Mouse (Mus musculus) ES-Bruce4 (cell line): Measurements from ENCODE around the gene Gucy2g. TPM values are rescaled to one million over a fixed set of nuclear protein-coding genes. Genes with fewer than 3 reads are reported as not detected.

Experiments used
- H3K27ac ChIP-seq: 2 replicates; pipeline ENCODE4 v1.5.1; 2012; ENCODE audit warnings: low read length, inconsistent platforms; ENCODE audit not compliant: insufficient read depth
- H3K27me3 ChIP-seq: 2 replicates; pipeline ENCODE4 v1.6.1; 2012; ENCODE audit warnings: mild to moderate bottlenecking, low read length, inconsistent platforms; ENCODE audit not compliant: control insufficient read depth, poor library complexity, insufficient read depth, severe bottlenecking
- H3K36me3 ChIP-seq: 2 replicates; pipeline ENCODE4 v1.6.1; 2012; ENCODE audit warnings: inconsistent platforms, mild to moderate bottlenecking, low read length, moderate library complexity; ENCODE audit not compliant: control insufficient read depth, poor library complexity, insufficient read depth, severe bottlenecking
- H3K4me1 ChIP-seq: one replicate; pipeline ENCODE4 v1.8.1; 2011; ENCODE audit warnings: low read length; ENCODE audit not compliant: control insufficient read depth, insufficient read depth
- H3K4me3 ChIP-seq: 2 replicates; pipeline ENCODE4 v1.5.1; 2011; ENCODE audit warnings: low read depth, mild to moderate bottlenecking, low read length
- H3K9ac ChIP-seq: 2 replicates; pipeline ENCODE4 v1.6.1; 2012; ENCODE audit warnings: low read depth, mild to moderate bottlenecking, inconsistent platforms; ENCODE audit not compliant: poor library complexity, severe bottlenecking
- H3K9me3 ChIP-seq: replicated peaks from 2 replicates; pipeline ENCODE4 v1.6.1; 2012; ENCODE audit warnings: mild to moderate bottlenecking, low read length, inconsistent platforms; ENCODE audit not compliant: control insufficient read depth, poor library complexity, insufficient read depth, severe bottlenecking
- CTCF ChIP-seq: IDR thresholded peaks from one replicate; pipeline ENCODE4 v1.8.1; 2011; ENCODE audit warnings: low read depth, low read length
- EP300 ChIP-seq: IDR thresholded peaks from 2 replicates; pipeline ENCODE4 v1.6.1; 2011; ENCODE audit warnings: low read depth, low read length; ENCODE audit not compliant: insufficient read depth
- POLR2A ChIP-seq: IDR thresholded peaks from one replicate; pipeline ENCODE4 v1.8.1; 2011; ENCODE audit warnings: low read length; ENCODE audit not compliant: insufficient read depth
- polyA plus RNA-seq: library from polyadenylated mRNA; stranded (reverse); fragments of >200 nt; gene quantifications from 2 replicates; pipeline ENCODE4 v1.2.4, GENCODE M21; 2011; ENCODE audit warnings: low read depth; ENCODE audit not compliant: missing spikeins, insufficient read depth, insufficient read length

The Gucy2g gene
- polyA plus RNA-seq, 1 experiment = 0.25 TPM

DNA sequence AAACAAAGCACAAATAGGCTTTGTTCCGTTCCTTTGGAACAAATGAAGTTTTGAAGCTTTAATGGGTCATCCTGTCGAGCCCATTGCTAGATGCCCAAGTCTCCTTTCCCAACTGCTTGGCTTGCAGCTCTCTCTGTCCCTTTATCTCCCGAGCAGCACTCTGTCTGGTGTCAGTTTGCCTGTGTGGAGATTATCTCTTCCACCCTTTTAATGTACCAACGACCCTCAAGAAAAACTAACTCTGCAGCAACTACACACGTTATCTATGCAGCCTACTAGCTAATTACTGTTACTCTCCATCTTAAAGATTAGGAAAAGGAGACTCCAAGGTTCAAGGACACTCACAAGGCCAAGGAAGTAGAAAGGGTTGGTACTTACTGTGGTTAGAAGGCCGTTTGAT, 32.3 kb upstream of the Gucy2g start:
- TF ChIP-seq EP300 (no peak), POLR2A (no peak), CTCF (no peak)
- H3K27me3 ChIP-seq = no peaks in the 10 kb centered on the region

DNA sequence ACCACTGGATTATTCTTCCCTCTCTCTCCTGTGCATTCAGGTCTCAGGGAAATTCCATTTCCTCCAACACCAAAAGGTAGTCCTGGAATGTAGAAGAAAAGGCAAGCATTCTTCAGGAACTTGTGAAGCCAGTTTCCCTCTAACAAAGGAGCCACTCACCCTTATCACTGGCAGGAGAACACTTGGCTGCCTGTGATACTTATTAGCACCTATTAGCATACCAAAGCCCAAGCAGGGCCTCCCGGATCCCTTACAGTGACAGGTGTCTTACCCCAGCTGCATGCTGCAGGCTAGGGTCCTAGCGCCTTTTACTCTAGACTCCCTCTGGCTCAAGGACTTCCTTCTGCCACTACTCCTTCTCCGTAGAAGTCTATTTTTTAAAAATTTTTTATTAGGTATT, 30.4 kb upstream of the Gucy2g start:
- no peaks in the 10 kb centered on the region for H3K27me3 ChIP-seq
- no peak overlapping the region for H3K4me3 ChIP-seq
- peak overlapping the region; percentile 67 for H3K27ac ChIP-seq
- no peak for TF ChIP-seq POLR2A
- TF ChIP-seq EP300 = peak; percentile 93
- H3K36me3 ChIP-seq = 0 out of 2 replicates have a peak, but pooled peaks cover 3% of the 10 kb centered on the region
- peaks cover 8% of the 10 kb centered on the region for H3K4me1 ChIP-seq
- H3K9me3 ChIP-seq = no peaks in the 10 kb centered on the region
- H3K9ac ChIP-seq = no peak overlapping the region

More for the DNA sequence above, 32.3 kb upstream of the Gucy2g start:
- no peak overlapping the region for H3K9ac ChIP-seq
- peaks cover 8% of the 10 kb centered on the region for H3K4me1 ChIP-seq
- no peak overlapping the region for H3K27ac ChIP-seq
- 0 out of 2 replicates have a peak, but pooled peaks cover 3% of the 10 kb centered on the region for H3K36me3 ChIP-seq
- H3K4me3 ChIP-seq = no peak overlapping the region
- no peaks in the 10 kb centered on the region for H3K9me3 ChIP-seq

DNA sequence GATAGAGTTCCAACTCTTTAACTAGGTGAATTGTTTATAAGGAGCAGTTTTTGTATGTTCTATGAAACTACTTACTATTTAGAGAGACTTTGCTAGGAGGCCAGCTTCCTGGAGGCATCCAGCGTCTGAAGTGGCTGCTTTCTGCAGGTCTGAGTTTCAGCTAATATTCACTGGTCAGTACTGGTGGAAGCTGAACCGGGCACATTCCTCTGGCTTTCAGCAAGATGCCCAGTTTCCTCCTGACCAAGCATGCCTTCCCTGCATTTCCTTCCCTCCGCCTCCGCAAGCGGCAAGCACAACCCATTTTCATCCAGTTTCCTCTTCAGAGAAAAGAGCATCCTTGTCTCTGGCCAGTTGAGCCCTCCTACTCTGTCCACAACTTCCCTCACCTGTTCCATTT, 28.0 kb upstream of the Gucy2g start:
- Histone ChIP-seq H3K4me3 (no peak overlapping the region), H3K9me3 (no peaks in the 10 kb centered on the region), H3K27ac (0 out of 2 replicates have a peak overlapping the region, but pooled peaks have one; percentile 8), H3K27me3 (no peaks in the 10 kb centered on the region), H3K4me1 (peaks cover 8% of the 10 kb centered on the region), H3K9ac (no peak overlapping the region), H3K36me3 (0 out of 2 replicates have a peak, but pooled peaks cover 3% of the 10 kb centered on the region)
- TF ChIP-seq CTCF = no peak
- no peak for TF ChIP-seq POLR2A
- no peak for TF ChIP-seq EP300

DNA sequence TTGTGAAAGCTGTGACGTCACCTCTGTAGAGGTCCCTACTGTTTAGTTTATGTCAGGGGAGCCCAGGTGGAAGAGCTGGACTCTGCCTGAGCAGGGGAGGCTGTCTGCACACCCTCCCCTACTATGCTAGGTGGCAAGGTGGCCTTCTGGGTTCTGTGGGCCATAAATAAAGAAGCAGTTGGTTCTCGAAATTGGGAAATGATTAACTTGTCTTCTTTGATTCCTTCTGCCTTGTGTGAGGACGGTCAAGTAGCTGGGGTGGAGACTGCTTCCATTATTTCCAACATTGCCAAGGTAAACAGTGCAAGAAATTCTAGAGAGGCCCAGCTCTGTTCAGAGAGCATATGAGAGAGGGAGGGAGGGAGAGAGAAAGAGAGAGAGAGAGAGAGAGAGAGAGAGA, 27.1 kb upstream of the Gucy2g start:
- no peaks in the 10 kb centered on the region for H3K9me3 ChIP-seq
- H3K36me3 ChIP-seq = 0 out of 2 replicates have a peak, but pooled peaks cover under 1% of the 10 kb centered on the region
- peaks cover 8% of the 10 kb centered on the region for H3K4me1 ChIP-seq
- no peak overlapping the region for H3K9ac ChIP-seq
- H3K27me3 ChIP-seq = no peaks in the 10 kb centered on the region
- TF ChIP-seq CTCF = no peak
- no peak for TF ChIP-seq POLR2A
- no peak for TF ChIP-seq EP300
- no peak overlapping the region for H3K27ac ChIP-seq
- H3K4me3 ChIP-seq = no peak overlapping the region

DNA sequence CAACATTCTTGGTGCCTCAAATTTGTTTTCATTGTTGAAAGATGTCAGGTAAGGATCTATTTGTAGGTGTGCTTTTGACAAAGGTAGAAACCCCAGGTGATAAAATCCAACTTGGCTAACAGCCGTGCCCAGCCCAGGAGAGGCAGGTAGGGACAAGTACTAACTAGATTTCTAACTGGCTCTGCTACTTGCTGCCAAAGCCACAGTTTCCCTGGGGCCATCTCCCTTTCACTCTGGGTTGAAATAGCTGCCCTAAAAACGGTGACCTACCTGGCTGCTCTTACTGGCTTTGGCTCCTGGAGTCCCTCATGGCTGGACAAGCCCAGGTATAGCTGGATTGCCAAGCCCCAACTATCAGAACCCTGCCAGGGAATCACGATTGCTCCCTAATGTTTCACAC, 25.8 kb upstream of the Gucy2g start:
- Histone ChIP-seq H3K4me3 (no peak overlapping the region), H3K27ac (no peak overlapping the region)

DNA sequence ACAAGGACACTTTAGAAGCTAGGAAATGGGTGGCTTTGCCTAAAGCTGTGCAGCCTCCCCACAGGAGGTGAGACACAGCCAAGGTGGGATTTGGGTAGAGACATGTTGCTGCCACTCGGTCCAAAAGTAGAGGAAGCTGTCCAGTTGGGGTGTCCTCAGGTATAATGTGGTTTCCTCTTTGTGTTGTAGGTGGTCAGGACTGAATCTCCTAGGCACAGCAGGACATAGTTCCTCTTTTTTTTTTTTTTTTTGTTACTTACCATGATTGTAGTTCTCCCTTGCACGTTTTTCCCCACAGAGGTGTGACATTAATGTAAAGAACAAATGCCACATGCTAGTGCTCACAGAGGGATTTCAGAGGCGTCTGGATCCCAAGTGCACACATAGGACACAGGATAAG, 24.2 kb upstream of the Gucy2g start:
- H3K36me3 ChIP-seq = no peaks in the 10 kb centered on the region
- no peaks in the 10 kb centered on the region for H3K9me3 ChIP-seq
- H3K9ac ChIP-seq = no peak overlapping the region
- no peak overlapping the region for H3K4me3 ChIP-seq
- no peak overlapping the region for H3K27ac ChIP-seq
- no peaks in the 10 kb centered on the region for H3K27me3 ChIP-seq
- H3K4me1 ChIP-seq = peaks cover 2% of the 10 kb centered on the region
- TF ChIP-seq CTCF (no peak), EP300 (no peak), POLR2A (no peak)

More for the DNA sequence above, 25.8 kb upstream of the Gucy2g start:
- no peak overlapping the region for H3K9ac ChIP-seq
- no peak for TF ChIP-seq CTCF
- TF ChIP-seq EP300 = no peak
- no peak for TF ChIP-seq POLR2A
- H3K36me3 ChIP-seq = no peaks in the 10 kb centered on the region
- H3K4me1 ChIP-seq = peaks cover 6% of the 10 kb centered on the region
- H3K9me3 ChIP-seq = no peaks in the 10 kb centered on the region
- H3K27me3 ChIP-seq = no peaks in the 10 kb centered on the region
